Mouse (Mus musculus) MN1 (cell line): ENCODE data around the gene Oprd1.

Experiments
- DNase-seq: peaks from one replicate; pipeline ENCODE4 v3.0.0-alpha.2; 2016; ENCODE audit warnings: low spot score

Gene Oprd1

DNA sequence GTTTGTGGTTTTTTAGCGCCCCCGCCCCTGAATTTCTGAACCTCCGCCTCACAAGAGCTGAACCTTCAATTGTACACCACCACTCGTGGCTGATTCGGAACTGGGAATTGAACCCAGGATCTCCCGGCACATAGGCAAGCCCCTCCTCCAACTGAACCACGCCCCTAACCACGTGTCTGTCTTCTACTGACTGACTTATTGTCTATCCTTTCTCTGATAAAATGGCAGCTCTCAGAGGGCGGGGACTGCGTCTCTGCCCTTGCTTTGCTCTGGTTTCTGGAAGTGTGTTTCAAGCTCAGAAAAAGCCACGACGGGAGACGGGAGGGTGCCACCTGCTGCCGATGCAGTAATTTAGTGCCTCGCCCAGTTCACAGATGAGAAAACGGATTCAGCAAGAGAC lies 10.4 kb downstream of the Oprd1 start:
- DNase-seq, result no peak

DNA sequence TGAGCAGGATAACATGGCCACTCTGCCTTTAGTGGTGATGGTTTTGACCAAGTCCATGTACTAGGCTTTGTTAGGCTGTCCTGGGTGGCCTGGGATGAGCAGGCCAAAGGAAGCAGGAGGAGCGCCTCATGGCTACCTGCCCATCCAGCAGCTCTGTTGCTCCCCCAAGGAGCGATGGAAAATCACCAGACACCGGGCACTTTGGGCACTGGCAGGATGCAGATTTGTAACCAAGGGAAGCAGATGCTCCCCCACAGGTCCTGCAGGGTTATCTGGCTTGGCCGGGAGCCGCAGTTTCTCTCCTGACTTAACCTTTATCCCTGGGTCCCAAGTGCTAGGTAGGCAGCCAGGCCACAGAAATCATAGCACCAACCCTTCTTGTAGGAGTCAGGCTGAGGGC lies 10.9 kb downstream of the Oprd1 start:
- DNase-seq, result peak; percentile 69

DNA sequence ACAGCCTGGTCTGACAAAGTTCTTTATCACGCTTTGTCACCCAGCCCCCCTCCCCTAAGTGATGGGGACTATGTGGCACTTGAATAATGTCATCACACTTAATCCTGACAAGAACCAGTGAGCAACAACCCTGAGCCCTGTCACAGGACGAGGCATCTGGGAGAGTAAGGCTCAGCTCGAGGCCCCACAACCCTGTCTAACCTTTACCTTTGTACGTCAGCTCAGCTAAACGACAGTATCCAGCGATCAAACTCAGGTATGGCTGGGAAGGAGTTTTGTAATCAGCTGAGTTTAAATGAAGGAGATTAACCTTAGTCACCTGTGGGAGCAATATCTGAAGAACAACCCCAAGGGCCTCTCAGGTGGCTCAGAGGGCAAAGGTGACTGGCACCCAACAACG lies 12.0 kb downstream of the Oprd1 start:
- DNase-seq, result no peak

DNA sequence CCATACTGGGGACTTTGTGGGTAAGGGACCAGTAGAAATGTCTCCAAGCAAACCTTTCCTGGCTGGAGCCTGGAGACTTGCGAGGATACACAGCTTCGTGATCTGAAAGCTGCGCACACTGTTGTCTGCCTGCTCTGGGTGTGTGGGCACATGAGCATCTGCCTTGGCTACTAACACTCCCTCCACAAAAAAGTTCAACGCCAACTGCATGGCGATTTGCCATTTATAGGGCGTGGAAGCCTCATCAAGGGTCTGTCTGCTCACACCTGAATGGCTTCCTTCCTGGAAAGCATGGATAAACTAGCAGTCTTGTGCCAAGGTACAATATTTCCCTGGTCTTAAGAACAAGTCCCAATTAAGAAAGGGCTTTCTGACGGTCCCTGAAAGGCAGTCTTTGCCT lies 12.5 kb downstream of the Oprd1 start:
- DNase-seq, result no peak

DNA sequence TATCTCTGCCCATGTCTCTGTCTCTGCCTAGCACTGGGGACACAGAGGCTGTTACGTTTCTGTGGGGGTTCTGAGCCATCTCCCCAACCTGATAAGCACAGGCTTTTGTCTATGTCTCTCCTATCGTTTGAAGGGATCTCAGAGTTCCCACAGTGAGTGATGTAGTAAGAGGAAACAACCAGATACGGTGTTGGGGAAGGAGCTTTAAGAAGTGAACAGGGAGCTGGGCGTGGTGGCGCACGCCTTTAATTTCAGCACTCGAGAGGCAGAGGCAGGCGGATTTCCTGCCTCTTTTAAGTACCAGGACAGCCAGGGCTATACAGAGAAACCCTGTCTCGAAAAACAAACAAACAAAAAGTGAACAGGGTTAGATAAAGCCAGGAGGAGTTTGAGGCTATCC lies 13.2 kb downstream of the Oprd1 start:
- DNase-seq, result no peak

DNA sequence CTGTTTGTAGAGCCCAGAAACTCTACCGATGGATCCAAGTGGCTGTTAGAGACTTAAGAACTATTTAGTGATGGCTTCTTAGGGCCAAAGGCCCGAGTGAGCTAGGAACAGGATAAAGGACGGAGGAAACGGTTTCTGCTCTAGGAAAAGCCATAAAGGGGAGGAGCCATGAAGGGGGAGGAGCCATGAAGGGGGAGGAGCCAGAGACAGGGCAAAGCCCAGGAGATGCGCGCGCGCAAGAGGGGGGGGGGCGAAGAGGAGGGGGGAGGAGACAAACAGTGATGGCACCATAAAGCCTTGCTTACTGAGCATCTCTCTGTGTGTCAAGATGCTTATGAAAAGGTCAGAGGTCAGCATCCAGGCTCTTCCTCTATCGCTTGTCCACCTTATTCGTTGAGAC lies 13.6 kb downstream of the Oprd1 start:
- DNase-seq, result no peak

DNA sequence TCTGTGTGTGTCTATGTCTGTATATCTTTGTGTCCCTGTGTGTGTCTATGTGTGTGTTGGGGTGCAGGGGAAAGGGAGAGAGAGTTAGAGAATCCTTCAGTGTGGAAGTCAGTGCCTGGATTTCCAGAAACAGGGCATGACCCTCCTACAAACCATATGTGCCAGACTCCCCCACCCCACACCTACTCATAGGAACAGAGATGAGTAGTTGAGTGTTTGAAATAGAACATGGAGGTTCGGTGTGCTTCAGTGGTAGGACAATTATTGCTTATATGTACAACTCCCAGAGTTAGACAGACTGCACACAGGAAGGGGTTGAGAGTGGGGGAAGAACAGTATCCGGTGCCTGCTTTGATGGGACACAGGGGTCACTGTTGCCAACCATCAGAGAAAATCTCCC lies 14.2 kb downstream of the Oprd1 start:
- no peak for DNase-seq

DNA sequence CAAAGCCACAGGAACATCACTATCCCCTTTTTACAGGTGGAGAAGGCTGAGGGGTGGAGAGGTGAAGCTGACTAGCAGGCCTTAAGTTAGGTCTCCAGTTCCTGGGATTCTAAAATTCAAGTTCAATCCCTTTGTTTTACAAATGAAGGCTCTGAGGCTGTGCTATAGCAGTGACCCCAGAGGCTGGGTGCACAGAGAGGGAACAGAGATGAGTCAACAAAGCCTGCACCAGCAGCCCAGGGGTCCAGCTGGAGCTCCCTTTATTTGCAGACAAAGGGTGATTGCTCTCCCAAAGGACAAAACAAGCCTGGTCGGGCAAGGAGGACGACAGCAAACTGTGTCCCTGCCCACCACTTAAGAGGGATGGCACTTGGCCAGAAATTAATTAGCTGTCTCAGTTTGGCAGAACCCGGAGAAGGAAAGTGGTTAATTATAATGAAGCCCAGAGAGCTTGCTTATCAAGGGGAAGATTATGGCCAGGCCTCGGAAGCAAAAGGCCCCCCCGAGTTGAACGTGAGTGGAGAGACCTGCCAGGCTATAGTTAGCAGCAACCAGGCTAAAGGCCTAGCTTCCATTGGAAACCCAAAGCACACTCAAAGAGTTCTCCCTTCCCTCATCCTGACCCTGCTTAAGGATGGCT lies 15.2 kb downstream of the Oprd1 start:
- DNase-seq, result peak; percentile 92

DNA sequence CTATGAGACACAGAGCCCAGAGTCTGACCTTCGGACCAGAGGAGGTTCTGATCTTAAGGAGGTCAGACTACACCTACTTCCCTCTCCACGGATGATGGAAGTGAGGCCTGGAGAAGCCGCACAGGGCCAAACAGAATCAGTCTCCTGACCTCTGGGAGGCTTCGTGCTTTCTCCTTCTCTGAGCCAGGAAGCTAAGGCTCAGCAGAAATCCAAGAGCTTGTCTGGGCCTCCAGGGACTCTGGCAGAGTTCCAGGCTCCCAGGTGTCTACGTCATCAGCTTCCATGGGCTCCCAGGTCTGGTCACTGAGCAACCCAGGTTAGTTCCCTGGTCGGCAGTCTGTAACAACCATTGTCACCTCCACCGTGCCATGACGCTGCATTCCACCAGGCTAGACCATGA lies 17.2 kb downstream of the Oprd1 start:
- DNase-seq, result no peak

DNA sequence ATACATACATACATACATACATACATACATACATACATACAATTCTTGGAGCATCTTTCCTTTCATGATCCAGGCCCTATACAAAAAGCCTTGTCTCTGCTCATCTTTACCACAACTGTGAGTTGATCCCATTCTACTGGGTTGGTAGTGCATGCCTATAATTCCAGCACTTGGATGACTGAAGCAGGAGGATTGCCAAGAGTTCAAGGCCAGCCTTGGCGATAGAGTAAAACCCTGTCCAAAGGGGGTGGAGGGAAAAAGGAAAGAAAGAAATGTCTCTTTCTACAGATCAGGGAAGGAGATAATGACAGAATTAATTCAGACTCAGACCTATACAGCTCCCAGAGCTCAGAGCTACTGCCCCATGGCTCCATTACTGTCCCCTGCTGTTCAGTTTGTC lies 21.1 kb downstream of the Oprd1 start:
- peak; percentile 48 for DNase-seq

DNA sequence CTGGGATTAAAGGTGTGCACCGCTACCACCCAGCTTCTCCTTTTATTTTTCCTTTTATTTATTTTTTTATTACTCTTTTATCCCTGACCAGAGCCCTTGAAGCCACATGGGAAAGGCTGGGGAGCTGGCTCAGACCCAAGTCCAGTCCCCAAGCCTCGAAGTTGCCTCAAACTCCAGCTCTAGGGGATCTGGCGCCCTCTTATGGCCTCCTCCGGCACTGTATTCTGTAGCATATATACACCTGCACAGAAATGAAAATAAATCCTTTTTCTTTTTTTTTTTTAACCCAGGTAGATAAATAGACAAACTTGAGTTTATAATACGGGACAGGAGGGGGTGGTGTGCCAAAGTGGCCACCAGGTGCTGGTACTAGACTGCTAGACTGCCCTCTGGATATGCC lies 22.6 kb downstream of the Oprd1 start:
- DNase-seq, result no peak

DNA sequence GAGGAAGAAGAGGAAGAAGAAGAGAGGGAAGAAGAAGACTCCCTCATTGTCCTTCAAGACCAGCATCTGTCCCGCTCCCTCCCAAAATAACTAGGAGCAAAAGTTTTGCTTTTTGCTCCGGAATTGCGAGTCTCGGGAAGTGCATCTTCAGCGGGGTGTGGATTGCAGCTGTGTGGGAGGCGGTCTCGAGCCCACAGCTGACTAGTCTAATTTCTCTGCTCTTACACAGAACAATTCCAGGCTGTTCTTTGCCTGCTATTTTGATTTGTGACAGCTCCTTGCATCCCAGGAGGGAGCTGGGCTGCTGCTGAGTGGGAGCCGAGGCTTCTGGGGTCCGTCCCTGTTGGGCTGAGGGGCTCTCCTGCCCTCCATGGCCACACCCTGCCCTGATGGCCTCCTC lies 24.7 kb downstream of the Oprd1 start:
- DNase-seq, result no peak

DNA sequence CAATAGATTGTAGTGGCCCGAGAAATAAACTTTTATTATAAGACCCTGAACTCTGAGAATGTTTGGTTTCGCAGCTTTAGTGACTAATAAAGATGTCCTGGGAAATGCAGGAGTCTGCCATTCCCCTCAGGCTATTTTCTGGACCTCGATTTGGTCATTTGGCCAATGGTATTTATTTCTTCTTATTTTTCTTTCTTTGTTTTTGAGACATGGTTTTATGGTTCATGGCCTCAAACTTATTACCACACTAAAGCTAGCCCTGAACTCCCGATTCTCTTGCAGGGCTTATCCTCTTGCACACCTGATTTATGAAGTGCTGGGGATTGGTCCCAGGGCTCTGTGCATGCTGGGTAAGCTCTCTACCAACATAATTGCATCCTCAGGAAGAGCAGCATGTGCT lies 28.0 kb downstream of the Oprd1 start:
- no peak for DNase-seq

DNA sequence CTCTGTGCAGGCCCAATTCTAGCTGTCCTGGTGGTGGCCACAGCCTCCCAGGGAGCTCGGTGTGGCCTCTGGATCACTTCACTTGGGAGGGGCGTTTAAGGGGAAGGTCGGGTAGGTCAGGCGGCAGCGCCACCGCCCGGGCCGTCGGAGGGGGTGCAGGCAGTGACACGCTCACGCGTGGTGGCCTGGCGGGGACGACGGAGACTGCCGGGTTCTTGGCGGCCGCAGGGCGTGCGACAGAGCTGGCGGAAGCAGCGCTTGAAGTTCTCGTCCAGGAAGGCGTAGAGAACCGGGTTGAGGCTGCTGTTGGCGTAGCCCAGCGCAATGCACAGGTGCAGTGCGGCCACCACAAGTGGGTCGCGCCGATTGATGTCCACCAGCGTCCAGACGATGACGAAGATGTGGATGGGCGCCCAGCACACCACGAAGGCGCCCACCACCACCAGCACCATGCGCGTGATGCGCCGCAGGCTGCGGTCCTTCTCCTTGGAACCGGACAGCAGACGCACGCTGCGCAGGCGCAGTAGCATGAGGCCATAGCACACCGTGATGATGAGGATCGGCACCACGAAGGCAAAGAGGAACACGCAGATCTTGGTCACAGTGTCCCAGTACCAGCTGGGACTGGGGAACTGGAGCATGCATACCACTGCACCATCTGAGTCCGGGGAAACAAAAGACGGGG lies 30.7 kb downstream of the Oprd1 start:
- no peak for DNase-seq

DNA sequence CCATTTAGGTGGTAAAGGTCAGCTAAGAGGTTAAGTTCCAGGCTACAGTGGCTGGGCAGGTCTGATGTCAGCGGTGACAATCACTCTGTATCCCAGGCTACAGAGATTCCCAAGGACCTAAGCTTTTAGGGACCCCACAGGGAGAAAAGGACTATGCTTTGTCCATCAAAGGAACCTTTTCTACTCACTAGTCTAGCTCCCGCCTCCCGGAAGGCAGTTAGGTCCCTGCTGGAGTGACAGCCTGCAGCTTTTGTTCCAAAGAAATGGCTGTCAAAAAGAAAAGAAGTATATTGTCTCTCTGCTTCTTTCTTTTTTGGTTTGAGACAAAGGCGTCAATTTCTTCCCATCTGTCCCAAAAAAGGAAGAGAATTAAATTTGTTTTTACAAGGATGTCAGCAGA lies 33.1 kb downstream of the Oprd1 start:
- DNase-seq, result no peak

DNA sequence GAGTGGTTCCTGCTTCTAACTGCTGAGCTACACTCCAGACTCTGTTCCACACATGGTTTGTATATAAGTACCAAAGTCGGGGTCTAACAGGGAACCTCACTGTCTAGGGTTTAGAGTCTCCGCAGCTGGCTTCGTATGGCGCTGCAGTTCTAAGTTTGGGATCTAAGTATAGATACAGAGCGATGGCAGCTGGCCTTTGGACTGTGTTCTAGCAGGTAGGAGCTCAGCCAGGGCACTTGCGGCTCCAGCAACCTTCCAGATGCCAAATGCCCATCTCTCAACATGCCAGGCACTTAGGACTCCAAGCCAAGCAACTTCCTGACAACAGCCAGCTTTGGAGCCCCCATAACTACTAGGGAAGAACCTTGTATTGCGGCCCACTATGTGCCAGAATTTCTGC lies 36.1 kb downstream of the Oprd1 start:
- no peak for DNase-seq

DNA sequence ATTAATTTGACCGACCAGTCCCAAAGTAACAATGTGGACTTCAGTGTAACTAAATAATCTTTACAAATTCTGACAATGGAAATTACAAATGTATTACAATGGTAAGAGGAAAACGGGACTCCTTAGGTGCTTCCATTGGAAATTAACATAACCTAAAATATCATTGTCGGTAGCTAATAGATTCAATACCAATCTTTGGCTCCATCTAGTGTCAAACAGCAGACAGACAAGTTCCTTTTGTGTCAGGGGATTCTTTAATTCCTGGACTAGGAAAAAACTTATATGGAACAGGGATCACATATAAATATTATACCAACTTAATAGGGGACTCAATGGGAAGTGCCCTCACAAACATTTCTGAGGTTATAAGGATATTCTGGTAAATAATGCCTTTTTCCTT lies 43.1 kb downstream of the Oprd1 start:
- peak; percentile 49 for DNase-seq

DNA sequence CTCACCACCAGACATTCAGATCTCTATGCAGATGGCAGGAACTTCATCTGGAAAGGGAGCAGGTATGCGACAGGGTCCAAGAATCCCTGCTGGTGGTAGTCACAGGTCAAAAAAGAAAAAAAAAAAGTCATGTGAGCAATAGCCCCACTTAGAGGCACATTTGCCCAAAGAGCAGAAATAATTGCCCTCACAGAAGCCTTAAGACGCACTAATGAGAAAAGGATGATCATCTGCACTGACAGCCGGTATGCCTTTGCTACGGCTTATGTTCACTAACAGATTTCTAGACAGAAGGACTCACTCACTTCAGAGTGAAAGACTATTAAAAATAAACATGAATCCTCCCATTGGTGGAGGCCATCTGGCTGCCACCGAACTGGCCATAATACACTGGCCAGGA lies 44.7 kb downstream of the Oprd1 start:
- DNase-seq, result no peak

DNA sequence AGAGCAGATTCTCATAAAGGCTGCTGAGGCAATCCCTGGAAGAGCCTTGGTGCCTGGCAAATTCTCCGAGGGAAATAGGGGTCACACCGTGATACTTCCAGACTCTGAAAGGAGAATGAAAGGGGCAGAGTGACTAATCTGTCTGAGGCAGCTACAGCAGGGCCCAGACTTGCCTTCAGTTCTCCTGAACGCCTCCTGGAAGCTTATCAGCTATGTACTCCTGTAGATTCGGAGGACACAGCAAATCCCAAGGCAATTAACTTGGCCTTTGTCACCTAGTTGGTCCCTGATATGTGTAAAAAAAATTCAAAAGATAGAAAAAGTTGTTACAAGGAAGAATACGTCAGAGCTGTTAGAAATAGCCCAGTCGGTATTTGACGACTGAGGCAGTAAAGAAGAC lies 49.2 kb downstream of the Oprd1 start:
- no peak for DNase-seq

DNA sequence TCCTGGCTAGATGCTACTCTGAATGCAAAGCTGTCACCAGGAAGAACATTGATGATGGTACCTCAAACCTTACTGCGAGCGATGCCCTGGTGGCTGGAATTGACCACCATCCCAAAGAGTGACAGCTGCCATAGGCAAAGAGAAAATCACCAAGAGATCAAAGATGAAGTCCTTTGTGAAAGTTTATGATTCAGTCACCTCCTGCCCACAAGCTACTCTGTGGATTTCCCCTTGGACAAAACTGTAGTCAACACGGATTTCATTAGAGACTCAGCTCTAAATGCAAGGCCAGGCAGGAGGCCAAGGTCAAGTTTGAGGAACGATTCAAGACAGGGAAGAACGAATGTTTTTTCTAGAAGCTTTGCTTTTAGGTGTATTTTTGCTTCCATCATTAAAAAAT lies 50.4 kb downstream of the Oprd1 start:
- DNase-seq, result no peak

DNA sequence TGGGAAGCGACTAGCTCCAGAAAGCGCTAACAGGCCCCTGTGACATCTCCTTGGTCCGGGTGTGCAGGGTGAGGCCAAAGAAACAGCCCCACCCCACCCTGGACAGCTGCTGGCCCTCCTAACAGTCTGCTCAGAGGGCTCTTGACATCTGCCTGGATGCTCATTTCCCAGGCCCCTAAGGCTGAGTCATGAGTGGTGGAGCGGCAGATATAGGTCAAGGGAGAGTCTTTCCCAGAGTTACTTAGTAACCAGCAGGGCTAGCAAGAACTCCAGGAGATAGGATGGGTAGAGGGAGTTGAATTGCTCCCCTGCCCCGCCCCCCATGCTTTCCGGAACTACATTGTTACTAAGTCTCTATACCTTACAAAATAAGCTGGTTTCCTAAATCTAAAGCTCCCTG lies 51.1 kb downstream of the Oprd1 start:
- peak; percentile 48 for DNase-seq

DNA sequence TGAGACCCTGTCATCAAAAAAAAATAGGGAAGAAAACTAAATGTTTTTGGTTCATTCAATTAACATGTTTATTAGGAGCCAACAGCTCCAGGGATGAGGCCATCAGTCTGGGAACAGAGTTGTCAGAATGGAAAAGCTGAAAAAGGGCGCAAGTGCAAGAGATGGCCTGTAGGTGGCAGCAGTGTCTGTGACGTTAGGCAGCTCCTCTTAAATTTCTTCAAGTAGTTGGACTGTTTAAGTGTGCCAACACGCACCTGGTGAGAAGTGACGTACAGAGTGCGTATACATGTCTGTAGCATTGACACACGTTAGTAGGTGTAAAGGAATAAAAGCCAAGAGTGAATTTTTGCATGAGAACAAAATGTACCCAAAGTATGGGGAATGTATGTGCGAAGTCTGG lies 55.4 kb downstream of the Oprd1 start:
- DNase-seq, result peak; percentile 83

DNA sequence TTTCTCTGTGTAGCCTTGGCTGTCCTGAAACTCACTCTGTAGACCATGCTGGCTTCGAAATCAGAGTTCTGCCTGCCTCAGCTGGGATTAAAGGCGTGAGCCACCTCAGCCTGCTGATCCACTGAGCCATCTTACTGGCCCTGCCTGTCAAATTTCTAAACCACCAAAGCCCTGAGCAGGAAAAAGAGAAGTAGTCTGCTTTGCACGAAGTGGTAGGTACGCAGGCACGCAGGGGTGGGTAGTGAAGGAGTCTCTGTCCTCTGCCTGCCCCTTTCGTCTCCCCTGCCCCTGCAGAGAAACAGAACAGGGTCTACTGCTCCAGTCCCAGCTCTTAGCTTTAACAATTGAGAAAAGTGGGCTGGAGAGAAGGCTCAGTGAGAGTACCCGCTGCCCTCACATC lies 59.2 kb downstream of the Oprd1 start:
- no peak for DNase-seq

DNA sequence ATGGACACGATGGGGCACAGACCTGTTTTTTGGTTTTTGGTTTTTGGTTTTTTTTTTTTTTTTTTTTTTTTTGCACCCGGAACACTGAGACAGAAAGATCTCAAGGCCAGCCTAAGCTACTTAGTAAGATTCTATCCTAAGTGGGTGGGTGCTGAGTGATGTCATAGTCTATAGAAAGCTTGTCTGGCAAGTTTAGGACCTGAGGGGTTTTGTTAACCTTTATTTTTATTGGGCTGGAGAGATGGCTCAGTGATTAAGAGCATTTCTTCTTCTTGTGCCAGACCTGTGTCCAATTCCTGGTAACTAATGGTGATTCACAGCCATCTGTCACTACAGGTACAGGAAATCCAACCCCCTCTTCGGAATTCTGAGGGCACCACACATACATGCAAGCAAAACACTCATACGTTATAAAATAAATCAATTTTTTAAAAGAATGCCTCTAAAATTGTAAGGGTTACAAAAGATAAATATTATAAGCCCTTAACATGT lies 63.7 kb downstream of the Oprd1 start:
- no peak for DNase-seq
